Mouse (Mus musculus) layer of hippocampus, adult 9-11 months (tissue): Measurements from ENCODE around the gene Jmjd1c.
A peak's percentile ranks its signal among the peaks of the same experiment; 100 is the strongest.
"Not testable (repeated sequence)": the region's sequence is repeated elsewhere in the genome, so short reads cannot be mapped to it uniquely, and the experiment has no call there.

Experiments
- DNase-seq: peaks from one replicate; pipeline ENCODE4 v3.0.0; 2022

The Jmjd1c gene

DNA sequence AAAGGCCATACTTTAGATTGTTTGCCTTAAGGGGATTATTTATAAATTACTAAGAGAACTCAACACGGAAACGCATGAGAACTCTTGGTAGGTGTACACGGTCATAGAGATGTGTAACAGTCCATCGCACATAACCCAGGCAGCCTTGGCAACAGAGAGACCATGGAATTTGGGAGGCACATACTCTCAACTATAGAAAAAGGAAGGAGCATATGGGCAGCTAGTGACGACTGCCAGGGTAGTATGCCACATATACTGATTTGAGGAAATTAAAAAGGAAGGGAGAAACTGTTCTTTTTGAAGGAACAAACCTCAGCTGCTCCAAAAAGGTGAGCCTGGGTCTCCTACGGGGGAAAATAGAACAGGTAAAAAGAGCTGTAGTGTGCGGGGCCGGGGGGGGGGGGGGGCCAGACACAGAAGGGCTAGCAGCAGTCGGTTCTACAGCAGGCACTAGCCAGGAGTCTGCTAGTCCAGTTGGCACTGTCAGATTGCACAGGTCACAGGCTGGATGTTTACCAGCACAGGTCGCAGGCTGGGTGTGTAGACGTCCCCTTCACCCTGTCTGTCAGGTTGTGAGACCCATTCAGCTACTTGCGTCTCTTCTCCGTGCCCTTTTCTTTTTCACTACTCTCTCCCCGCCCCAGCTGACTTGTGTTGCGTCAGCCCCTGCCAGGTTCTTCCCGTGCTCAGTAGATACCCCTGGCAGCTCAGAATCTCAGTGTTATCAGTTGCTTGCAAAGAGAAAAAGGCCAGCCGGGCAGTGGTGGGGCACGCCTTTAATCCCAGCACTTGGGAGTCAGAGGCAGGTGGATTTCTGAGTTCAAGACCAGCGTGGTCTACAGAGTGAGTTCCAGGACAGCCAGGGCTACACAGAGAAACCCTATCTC is 9.6 kb downstream of the Jmjd1c start:
- DNase-seq = no peak

DNA sequence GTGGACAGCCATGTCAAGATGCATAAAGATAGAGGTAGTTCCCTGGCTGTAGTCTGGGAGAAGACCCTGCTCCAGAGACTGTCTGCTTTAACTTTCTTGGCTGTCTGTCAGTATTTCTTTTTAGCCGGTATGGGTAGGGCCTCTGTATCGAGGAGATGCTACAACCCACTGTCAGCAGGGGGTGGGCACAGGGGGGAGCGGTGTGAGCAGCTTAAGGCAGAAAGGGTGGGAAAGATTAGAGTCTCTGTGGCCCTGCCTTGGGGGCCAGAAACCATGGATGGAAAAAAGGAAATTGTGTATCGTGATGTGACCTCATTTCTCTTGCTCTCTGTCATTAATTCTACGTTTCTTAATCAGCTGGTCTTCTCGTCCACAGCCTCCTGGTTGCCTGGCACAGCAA is 10.5 kb downstream of the Jmjd1c start:
- no peak for DNase-seq

DNA sequence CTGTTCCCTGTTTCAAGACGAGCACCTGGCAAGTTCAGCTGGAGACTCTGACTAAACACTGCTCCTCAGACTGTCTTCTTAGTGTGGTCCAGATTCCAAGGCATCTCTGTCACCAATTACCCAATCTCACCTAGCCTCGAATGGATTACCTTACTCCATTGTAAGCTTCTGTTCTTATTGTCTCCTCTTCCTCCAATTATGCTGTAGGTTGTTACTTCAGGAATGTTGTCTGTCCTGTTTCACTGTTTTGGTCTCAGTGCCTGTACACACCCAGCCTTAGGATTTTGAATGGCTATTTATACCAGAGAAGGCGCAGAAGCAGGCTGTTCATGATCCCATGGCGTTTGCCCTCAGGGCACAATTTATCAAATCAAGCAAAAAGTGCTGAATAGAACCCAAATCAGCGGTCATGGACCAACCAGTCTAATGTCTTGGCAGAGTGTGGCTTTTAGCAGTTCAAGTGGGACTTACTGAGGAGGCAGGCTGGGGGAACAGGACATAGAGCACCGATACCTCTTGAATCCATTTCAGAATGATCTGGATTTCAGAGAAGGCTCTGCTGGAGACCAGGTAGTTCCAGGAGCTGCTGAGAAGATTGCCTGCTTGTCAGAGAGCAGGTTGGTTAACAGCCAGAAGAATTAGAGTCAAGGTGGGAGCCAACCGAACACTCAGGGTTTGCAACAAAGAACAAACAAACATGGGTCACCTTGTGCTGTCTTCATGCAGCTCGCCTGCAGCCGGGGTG is 11.3 kb downstream of the Jmjd1c start:
- DNase-seq = no peak

DNA sequence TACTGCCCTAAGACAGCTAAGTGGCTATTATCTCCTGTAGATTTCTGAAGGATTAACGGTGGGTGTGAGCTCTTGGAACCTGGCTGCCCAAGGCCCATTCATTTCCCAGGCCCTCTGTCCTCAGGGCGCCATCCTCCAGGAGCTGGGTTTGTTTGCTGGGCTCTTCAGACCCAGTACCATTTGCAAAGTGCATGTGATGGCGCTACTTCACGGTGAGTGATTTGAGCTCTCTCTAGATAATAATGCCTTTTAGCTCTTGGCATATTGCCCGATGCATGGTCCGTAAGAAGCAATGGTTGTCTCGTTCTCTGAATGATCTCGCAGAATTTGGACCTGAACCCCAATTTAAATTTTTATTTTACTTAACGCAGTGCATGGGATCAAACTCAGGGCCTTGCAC is 12.2 kb downstream of the Jmjd1c start:
- DNase-seq = no peak

DNA sequence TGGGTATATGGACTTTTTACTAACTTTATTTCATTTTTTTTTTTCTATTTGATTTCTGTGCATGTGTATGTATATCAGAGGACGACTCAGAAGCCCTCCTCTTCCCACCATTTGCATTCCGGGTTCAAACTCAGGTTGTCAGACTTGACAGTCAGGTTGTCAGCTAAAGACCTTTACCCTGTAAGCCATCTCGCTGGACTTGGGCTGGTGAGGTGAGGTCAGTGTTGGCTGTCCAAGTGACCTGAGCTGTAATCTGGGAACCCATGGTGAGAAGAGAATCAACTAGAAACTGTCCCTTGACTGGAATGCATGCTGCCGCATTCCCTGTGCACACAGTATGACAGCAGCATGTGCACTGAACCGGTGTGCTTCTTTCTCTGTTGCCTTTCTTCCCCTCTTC is 13.7 kb downstream of the Jmjd1c start:
- no peak for DNase-seq

DNA sequence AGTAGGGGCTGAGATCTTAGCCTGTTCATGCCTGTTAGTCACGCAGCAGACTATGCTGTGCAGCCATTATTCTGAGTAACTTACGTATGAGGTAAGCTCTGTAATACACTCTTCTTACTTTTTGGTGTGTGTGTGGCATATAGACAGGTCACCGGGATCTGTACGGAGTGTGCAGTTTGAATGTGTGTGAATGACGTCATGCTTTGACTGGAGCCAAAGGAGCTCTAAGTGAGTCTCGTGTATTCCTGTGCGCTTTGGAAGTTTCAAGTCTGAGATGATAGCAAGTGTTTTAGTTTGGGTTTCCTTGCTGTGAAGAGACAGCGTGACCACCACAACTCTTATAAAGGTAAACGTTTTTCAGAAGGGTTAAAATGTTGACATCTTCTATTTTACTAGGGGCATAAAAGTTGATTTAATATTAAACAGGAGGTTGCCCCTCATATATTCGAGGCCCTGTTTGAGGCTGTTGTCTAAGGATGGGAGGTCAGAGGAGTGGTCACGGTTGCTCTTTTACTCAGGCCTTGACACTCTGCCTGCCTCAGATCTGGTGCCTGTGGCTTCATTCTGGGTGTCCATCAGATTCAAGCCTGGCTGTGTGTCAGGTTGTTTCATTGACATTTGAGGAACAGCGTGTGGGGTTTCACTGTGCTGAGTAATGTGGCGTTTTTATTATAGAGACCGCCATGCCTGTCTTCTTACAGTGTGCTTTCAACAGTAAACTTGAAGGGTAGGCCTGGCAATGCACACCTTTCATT is 15.3 kb downstream of the Jmjd1c start:
- no peak for DNase-seq

DNA sequence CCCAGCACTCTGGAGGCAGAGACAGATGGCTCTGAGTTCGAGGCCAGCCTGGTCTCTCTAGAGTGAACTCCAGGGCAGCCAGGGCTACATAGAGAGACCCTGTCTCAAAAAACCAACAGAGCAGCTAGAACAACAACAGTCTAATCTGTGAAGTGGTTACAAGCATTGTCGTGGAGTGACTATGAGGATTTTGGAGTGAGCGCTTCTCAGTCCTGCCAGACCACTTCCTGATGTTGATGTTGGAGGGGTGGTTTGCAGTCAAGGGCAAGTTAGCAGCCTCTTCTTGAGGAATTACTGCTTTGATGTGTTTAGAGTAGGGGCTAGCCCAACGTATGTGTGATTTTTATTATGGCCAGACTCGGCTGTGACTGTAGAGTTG is 15.9 kb downstream of the Jmjd1c start:
- DNase-seq = no peak

DNA sequence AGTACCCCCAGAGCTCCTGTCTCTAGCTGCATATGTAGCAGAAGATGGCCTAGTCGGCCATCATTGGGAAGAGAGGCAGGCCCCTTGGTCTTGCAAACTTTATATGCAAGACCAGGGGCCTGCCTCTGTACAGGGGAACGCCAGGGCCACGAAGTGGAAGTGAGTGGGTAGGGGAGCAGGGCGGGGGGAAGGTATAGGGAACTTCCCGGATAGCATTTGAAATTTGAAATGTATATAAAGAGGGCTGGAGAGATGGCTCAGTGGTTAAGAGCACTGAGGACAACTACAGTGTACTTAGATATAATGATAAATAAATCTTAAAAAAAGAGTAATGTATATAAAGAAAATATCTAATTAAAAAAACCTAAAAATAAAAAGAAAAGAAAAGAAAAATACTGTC is 17.0 kb downstream of the Jmjd1c start:
- not testable (repeated sequence) for DNase-seq

DNA sequence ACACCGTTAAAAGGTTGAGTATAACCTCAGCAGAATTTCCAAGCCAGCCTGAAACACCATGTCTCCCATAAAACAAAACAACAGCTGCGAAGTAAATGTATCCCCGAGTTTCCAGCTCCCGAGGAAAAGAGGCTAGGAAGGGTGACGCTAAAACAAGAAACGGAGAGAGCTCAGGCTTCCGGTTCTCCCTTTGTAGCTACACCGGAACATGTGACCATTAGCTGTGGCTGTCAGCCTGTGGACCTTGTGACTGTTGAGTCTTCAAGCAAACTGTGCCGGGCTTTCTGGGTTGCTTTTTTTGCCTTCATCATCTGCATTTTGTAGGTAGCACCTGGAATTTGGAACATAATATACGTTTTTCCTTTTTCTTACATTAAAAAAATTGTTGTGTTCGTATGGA is 17.9 kb downstream of the Jmjd1c start:
- no peak for DNase-seq

DNA sequence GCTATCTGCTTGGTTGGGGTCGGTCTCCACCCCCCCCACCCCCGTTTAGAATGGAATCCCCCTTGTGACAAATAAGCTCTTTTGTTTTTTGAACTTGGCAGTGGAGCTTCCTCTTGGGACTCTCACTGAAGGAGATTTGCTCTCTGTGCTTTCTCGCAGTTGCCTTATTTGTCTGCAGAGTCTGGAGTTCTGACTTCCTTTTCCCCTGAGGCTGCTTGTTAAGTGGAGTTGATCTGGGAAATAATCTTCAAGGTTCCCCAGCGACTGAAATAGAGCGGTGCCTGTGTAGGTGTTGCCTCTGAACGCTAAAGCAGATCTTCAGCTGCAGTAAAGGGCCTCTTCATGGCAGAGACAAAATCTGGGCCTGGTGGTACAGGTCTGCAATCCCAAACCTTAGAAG is 19.2 kb downstream of the Jmjd1c start:
- no peak for DNase-seq

DNA sequence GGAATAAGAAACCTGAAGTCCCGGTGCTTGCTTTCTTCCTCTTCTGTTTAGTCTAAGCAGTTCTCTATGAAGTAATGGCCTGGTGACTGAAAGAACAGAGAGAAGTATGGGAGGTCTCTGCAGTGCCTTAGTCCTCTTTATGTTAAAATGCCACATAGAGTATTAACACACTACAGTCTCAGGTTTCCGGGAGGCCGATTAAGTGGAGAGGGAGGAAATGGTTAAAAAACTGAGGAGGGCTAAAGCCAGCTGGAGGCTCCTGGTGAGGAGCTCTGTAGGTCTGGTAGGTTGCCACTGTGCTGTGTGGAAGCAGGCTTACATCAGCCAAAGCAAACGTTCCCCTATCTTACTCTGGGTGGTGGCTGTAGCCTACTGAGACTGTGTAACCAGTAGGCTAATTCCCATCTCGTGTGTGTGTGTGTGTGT is 19.8 kb downstream of the Jmjd1c start:
- DNase-seq = no peak

DNA sequence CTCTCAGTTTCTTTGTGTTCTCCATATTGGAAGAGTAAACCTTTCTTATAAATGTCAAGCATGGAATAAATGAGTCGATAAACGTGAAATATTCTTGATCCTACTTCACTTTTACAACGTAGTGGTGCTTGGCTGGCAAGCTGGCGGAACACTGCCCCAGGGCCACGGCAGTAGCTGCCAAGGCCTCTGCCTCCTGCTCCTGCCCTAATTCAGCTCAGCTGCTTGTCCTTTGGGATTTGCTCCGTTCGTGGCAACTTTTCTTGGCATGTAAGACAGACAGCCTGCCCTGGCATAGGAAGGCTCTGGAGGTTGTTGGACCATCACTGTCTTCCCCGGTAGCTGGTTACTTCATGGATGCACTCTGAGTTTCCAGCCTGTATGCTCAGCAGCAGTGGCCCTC is 20.3 kb downstream of the Jmjd1c start:
- DNase-seq = no peak

DNA sequence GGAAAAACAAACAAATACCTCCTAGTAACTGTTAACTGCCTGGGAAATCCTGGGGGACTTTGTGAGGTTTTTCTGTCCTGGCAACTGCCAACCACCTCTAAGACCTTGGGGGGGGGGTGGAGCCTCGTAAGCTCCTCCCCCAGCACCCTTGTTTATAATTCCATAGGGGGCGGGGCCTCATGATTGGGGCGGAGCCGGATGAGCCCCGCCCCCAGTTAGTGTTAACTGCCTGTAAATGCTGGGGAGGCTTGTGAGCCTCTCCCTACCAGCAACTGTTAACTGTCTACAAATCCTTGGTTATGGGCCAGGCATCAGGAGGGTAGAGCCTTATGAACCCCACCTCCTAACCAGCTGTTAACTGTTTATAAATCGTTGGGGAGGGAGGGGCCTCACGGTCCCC is 23.4 kb downstream of the Jmjd1c start:
- no peak for DNase-seq

DNA sequence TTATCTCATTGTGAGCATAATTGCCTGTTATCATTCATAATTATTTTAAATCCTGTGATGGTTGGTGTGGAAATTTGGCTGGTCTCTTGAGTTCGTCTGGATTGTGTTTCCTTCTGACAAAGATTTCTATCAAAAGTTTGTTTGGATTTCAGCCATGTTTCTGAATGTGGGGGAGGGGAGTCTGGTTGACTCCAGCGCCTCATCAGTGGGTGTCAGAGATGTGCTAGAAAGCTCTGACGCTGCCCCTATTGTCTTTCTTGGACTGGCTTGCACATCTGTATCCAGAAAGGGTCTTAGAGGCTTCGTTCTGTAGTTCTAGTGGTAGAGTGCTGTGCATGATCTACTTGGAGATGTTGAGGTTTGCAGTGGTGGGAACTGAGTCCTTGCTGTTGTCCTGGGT is 24.3 kb downstream of the Jmjd1c start:
- no peak for DNase-seq

DNA sequence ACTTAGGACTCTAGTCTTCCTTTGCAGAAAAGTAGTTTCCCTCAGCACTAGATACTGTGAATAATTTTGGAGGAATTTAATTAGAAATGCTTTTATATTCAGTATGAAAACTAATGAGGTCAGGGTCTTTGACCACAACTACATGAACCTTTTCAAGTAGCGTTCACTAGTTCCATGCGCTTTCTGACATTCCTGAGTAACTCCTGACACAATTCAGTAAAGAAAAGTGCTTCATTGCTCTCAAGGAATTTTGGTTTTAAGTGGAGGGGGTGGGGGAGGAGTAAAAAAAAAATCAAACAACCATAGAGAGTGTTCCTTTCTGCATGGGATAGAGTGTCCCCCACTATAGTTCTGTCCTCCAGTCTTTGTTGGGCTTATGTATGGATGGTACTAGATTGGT is 24.7 kb downstream of the Jmjd1c start:
- no peak for DNase-seq

DNA sequence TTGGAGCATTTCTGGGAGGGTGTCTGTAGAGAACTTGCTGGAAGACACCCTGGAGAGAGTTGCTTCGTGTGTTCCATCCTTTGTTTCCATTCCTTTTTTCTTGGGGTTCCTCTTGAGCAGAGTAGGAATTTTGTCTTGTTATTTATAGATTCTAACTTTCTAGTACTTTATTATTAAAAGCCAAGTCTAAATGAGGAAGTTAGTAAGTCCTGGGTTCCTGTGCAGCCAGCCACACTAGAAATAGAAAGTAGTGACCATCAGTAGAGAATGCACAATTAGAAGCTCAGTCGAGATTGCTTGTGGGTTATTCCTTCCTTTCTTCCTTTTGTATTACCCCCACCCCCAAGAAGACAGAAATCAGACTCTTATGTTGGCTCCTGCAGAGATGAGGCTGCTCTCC is 27.8 kb downstream of the Jmjd1c start:
- no peak for DNase-seq

DNA sequence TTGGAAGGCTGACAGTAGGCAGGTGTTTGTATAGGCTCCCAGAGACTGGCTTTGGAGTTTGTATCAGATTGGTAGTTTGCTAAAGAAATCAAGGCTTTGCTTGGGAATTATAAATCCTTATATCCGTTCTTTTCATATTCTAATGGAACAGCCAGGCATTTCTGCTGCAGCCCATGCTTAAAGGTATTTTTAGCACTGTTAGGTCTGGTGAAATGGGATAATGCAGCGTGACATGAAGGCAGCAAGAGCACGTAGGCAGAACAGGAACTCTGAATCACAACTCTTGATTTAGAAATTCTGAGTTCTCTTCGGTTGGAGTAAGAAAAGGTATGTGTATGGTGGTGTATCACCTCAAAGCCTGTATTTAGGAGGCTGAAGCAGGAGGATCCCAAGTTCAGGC is 28.2 kb downstream of the Jmjd1c start:
- DNase-seq = no peak

DNA sequence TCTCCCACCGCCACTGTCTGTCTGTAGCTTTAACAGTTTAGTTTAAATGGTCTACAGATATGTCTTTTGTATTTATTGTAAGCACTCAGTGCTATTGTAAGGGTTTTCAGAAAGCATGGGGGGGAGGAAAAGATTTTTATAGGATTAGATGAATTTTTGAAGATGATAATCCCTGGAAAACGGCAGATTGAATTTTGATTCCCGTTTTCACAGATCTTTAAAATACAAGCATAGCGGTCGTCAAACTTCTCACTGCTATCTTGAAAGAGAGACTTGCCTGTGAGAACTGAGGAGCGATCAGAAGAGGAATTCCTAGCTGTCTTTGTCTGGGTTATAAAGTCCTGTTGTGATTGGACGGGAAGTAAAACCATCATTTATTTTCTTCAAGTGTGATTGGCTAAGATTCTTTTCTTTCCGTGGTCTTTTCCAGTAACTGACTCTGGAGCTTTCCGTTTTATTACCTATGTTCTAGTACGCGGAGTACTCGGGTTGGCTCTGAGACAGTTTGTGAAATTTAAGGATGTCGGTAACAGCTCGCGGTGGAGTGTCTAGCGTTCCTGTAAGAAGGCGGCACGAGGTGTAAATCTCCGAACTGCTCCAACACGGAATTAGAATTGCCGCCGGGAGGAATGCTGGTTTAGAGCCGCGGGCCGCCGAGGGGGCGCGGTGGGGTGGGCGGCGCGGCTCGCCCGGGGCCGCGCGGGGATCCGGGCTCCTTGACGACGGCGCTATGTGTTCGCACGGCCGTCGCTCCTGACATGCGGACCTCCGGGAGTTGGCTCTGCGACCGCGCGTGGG is 30.3 kb downstream of the Jmjd1c start:
- peak; percentile 52 for DNase-seq

DNA sequence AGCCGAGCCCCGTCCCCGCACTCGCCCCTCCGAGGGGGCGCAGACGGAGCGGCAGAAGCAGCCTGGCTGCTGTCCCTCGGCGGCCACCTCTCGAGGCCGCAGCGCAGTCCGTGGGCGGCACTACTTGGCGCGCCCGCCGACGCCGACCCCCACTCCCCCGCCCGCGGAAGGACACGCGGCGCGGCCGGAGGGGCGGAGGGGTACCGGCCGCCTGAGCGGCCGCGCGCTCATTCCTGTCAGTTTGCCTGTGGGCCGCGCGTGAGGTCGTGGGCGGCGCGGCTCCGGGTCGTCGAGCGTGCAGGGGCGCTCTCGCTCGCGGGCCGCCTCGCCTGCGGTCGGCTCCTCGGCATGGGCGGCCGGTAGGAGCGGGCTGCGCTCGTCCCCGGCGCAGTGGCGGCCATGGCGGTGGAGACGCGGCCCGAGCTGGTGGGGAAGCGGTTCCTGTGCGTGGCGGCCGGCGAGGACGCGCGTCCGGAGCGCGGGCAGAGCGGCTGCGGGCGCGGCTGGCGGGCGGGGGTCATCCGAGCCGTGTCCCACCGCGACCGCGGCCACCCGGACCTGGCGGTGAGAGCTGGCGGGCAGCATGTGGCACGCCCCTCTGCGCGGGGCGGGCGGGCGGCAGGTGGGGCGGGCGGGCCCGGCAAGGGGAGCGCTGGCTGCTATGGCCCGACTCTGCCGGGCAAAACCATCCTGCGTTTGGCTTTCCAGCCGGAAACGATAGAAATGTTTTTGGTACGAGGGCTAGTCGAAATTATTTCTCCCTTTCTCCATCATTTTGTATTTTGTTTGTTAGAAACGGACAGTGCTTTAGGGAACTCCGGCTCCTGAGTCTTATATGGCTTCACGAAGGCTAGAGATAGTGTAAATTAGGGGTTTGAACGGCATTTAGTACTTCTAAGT is 31.2 kb downstream of the Jmjd1c start:
- DNase-seq = no peak

DNA sequence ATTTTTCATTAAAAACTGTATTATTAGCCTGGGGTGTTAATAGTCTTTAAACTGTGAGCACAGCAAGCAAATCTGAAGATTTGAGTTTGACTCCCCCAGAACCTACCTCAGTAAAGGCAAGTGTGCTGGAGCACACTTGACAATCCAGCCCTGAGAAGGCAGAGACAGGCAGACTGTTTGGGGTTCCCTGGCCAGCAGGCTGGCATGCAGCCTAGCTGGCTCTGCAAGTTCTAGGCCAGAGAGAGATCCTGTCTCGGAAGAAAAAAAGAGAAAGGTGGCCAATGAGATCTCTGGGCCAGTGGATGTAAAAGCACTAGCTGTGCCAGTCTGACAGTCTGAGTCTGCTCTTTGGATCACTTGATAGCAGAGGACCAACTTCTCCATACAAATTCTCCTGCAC is 33.6 kb downstream of the Jmjd1c start:
- no peak for DNase-seq

DNA sequence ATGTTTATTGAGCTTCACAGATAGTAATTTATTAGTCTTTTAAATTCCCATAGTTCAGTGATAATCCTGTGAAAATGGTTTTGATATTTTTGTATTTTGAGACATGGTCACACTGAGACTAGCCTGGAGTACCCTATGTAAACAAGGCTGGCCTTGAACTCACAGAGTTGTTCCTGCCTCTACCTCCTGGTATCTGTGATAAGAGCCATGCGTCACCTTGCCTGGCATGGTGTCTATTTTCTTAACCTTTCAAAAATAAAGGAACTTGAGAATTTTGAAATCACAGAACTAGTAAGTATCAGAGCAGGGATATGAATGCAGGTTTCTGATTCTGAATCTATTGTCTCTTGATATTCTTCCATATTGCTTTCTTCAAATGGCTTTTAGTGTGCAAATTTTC is 35.8 kb downstream of the Jmjd1c start:
- DNase-seq = no peak

DNA sequence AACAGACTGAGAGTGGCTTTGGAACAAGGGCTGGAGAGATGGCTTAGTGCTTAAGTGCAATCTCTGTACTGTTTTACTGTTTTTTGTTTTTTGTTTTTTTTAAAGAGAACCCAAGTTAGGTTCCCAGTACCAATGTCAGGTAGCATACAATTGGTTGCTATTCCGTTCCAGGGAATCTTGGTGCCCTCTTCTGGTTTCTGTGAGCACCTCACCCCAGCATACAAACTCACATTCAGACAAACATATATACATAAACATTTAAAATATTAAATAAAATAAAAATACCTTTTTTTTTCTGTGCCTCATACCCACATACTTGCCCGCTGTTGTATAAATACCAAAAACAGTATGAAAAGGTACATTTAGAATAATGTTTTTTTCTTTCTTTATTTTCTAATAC is 38.4 kb downstream of the Jmjd1c start:
- DNase-seq = no peak
